Mouse (Mus musculus) brain, embryonic 14.5 days (tissue): ENCODE data around the gene Guca2b.

ENCODE experiments used
- CTCF ChIP-seq: fragments of 200-500 bp; IDR thresholded peaks from 2 replicates; pipeline ENCODE4 v1.5.1; 2012; ENCODE audit warnings: inconsistent platforms, mild to moderate bottlenecking, moderate library complexity, borderline replicate concordance; ENCODE audit not compliant: insufficient read depth, insufficient read length; ENCODE audit errors: extremely low read depth
- POLR2A ChIP-seq: fragments of 200-500 bp; IDR thresholded peaks from 2 replicates; pipeline ENCODE4 v1.6.1; 2012; ENCODE audit warnings: mild to moderate bottlenecking, inconsistent platforms, borderline replicate concordance; ENCODE audit not compliant: poor library complexity, insufficient read depth, insufficient read length, severe bottlenecking; ENCODE audit errors: extremely low read depth

- TF ChIP-seq CTCF (no peak), POLR2A (no peak)
These were observed 22.0 kb downstream of the Guca2b start for GRCm38 (mm10) chr4:119636731-119637130.
